Mouse (Mus musculus): ENCODE results near the gene Kpna1.
A peak's percentile ranks its signal among the peaks of the same experiment; 100 is the strongest.

Kpna1 gene

DNA sequence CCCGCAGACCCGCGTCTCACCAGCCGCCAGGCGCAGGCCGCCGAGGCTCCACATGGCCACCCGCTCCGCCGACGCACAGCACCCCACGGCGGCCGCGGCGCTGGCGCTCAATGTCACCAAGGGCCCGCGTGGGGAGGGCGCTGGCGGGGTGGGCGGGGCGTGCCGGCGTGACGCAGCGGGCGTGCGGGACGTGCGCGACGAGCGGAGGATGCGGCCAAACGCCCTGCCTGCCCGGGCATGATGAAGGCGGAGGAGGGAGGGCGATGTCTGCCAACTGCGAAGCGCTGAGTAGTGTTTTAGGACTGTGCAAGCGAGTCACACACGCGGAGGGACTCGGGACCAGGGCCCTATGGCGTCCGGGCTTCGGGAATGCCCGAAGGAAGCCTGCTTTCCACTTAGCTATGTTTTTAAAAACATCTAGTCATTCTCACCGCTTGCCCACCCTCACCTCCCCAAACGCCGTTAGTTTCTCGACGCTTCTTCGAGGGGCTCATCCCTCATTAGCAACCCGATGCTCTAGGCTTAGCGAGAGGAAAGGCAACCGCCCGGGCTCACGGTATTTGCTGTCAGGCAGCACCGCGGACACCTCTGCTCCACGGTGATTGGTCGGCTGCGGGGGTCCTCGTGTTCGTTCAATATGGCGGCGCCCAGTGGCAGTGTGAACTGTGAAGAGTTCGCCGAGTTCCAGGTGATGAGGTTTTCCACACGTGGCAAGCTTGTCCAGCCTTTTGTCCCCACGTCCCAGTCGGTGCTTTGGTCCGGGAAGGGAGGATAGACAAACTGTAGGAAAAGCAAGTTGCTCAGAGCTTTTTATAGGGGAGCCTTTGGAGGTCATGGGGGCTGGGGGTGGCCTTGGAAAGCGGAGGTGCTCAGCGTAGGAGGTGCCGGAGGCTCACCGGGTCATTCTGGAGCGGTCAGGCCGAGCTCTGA is 93.2 kb downstream of the Kpna1 start, which contains the start of the genes Fam162a and Ccdc58:
Fam162a (minus strand) TSS at position 145 of the 930 bp plus-strand sequence.
Ccdc58 (plus strand) TSS at position 236 of the 930 bp plus-strand sequence.
- DNase-seq: peak; percentile 96

DNA sequence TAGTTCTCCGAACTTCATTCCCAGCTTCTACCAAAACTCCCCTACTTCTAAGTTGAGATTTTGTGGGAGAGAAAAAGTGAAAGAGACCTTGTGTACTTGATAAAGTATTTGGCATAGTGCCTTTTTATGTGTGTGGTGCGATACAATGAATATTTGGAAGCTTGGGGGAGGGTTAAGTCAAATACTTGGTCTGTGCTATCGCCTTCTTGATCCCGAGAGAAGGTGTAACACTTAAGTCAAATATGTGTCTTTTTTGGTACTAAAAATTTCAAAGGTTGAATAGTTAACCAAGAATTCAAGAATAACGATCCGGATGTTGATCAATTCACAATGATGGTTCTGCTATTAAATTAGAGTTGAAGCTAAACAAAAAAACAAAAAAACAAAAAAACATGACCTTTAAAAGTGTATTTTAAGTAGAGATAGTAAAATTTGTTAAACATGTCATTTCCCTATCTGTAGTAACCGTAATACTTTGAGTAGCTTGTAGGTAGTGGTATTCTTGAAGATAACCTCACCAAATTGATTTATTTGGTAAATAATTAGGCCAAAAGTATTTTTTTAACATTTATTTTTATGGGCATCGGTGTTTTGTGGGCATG is 94.0 kb downstream of the Kpna1 start:
- no peak for DNase-seq

DNA sequence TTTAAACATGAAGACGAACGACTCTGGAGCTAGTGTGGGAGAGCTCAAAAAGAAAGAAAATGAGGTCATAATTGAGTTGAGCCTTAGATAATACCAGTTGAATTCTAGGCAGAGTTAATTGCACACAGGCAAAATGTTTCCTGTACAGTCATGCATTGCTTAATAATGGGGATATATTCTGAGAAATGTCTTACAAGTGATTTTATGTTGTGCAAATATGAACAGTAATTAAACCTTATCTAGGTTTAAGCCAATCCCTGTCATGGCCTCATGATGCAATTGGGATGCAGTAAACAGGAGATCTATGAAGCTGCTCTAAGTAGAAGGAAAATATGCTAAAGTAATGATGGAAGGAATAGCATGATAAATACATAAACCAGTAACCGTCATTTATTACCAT is 96.2 kb downstream of the Kpna1 start:
- DNase-seq: no peak

DNA sequence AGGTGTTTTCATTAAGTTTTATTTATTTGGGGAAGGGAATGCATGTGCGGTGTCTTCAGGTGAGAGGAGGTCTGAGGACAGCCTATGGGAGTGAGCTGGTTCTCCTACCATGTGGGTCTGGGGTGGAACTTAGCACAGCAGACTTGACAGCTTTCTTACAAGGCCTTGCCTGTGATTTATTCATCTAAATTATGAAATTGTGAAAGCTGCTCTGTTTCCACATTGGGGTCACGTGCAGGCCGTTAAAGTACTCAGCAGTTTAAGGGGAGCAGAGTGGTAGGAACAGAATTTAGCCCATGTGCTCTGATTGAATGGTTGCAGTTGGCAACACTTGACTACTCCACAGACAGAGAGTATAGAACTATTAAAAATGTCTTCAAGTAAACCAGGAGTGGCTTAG is 101.4 kb downstream of the Kpna1 start:
- DNase-seq: no peak
